Mouse (Mus musculus) forebrain, embryonic 10.5 days (tissue): ENCODE measurements around the gene Eml1. TPM values are rescaled to one million over a fixed set of nuclear protein-coding genes. Genes with fewer than 3 reads are reported as not detected.

Experiments used
- DNase-seq: peaks from one replicate; pipeline ENCODE4 v3.0.0-alpha.2; 2017; ENCODE audit warnings: low spot score; ENCODE audit errors: extremely low spot score
- H3K27ac ChIP-seq: fragments of 300-500 bp; sonication (generic); 2 replicates; pipeline ENCODE4 v1.5.1; 2016; ENCODE audit warnings: mild to moderate bottlenecking
- H3K27me3 ChIP-seq: fragments of 300-500 bp; sonication (generic); 2 replicates; pipeline ENCODE4 v1.6.1; 2016; ENCODE audit warnings: mild to moderate bottlenecking; ENCODE audit not compliant: poor library complexity, severe bottlenecking
- H3K36me3 ChIP-seq: fragments of 300-500 bp; sonication (generic); replicated peaks from 2 replicates; pipeline ENCODE4 v1.6.1; 2016; ENCODE audit warnings: mild to moderate bottlenecking, moderate library complexity
- H3K4me1 ChIP-seq: fragments of 300-500 bp; sonication (generic); 2 replicates; pipeline ENCODE4 v1.6.1; 2016
- H3K4me3 ChIP-seq: fragments of 300-500 bp; sonication (generic); 2 replicates; pipeline ENCODE4 v1.5.1; 2016; ENCODE audit warnings: mild to moderate bottlenecking, moderate library complexity
- H3K9me3 ChIP-seq: fragments of 300-500 bp; sonication (generic); 2 replicates; pipeline ENCODE4 v1.6.1; 2016; ENCODE audit warnings: mild to moderate bottlenecking, moderate library complexity
- WGBS: fragments of 180-500 bp; shearing (Covaris S2); methylation state at CpG from one replicate; pipeline ENCODE4 v1.1.7; 2016; 5-methylcytosine and 5-hydroxymethylcytosine counted together
- polyA plus RNA-seq: library from polyadenylated mRNA; unstranded; fragments of >200 nt; fragmentation: Nextera tagmentation; extraction: Ambion mirVana; gene quantifications from 2 replicates; pipeline ENCODE4 v1.2.1, GENCODE M21; 2016

Eml1 gene
- polyA plus RNA-seq, 1 experiment from 2014 or later, result 95.1 TPM

- H3K4me3 ChIP-seq, result 0 out of 2 replicates have a peak overlapping the region, but pooled peaks have one; percentile 7
- H3K9me3 ChIP-seq, result peaks cover 9% of the 10 kb centered on the region
- DNase-seq, result no peak
- no peaks in the 10 kb centered on the region for H3K27me3 ChIP-seq
- H3K4me1 ChIP-seq, result peaks cover 38% of the 10 kb centered on the region
- WGBS, result 25% methylated on average over 10 of the region's 10 CpGs
- H3K27ac ChIP-seq, result peak overlapping the region; percentile 83
- H3K36me3 ChIP-seq, result no peaks in the 10 kb centered on the region
Observed at GRCm38 (mm10) chr12:108546508-108547153, 175.9 kb downstream of the Eml1 start.

GRCm38 (mm10) chr12:108547251-108547875 is 176.6 kb downstream of the Eml1 start:
- H3K27me3 ChIP-seq, result 0 out of 2 replicates have a peak, but pooled peaks cover under 1% of the 10 kb centered on the region
- H3K36me3 ChIP-seq, result no peaks in the 10 kb centered on the region
- peak overlapping the region; percentile 83 for H3K27ac ChIP-seq
- DNase-seq, result no peak
- peaks cover 42% of the 10 kb centered on the region for H3K4me1 ChIP-seq
- peak overlapping the region; percentile 7; the same call in 1 of the 2 replicates for H3K4me3 ChIP-seq
- 72% methylated on average over 15 of the region's 15 CpGs for WGBS
- peaks cover 9% of the 10 kb centered on the region for H3K9me3 ChIP-seq

GRCm38 (mm10) chr12:108551731-108552130 is 181.0 kb downstream of the Eml1 start:
- Histone ChIP-seq H3K4me1 (peaks cover 53% of the 10 kb centered on the region), H3K9me3 (peaks cover 9% of the 10 kb centered on the region), H3K4me3 (no peak overlapping the region), H3K27ac (no peak overlapping the region), H3K36me3 (no peaks in the 10 kb centered on the region), H3K27me3 (peaks cover 10% of the 10 kb centered on the region)
- WGBS, result 84% methylated on average over 7 of the region's 7 CpGs
- no peak for DNase-seq

GRCm38 (mm10) chr12:108553079-108553478 is 182.3 kb downstream of the Eml1 start:
- Histone ChIP-seq H3K36me3 (no peaks in the 10 kb centered on the region), H3K9me3 (peaks cover 3% of the 10 kb centered on the region; the same call in 1 of the 2 replicates), H3K4me1 (peaks cover 53% of the 10 kb centered on the region), H3K27ac (0 out of 2 replicates have a peak overlapping the region, but pooled peaks have one; percentile 20), H3K4me3 (no peak overlapping the region), H3K27me3 (peaks cover 10% of the 10 kb centered on the region)
- 48% methylated on average over 6 of the region's 6 CpGs for WGBS
- no peak for DNase-seq

- peak; percentile 98 for DNase-seq
- H3K4me3 ChIP-seq, result peak within 1 kb of the TSS; percentile 98
- H3K4me1 ChIP-seq, result peaks cover 65% of the 10 kb centered on the region
- H3K27me3 ChIP-seq, result peaks cover 10% of the 10 kb centered on the region
- peak within 1 kb of the TSS; percentile 96 for H3K27ac ChIP-seq
- no peaks in the 10 kb centered on the region for H3K9me3 ChIP-seq
- H3K36me3 ChIP-seq, result no peaks in the 10 kb centered on the region
- WGBS, result under 1% methylated on average over 46 of the region's 50 CpGs
Observed at GRCm38 (mm10) chr12:108554120-108554841, 183.5 kb downstream of the Eml1 start, which contains the start of gene Evl. Evl (plus strand) TSS chr12:108554720.

- H3K36me3 ChIP-seq, result no peaks in the 10 kb centered on the region
- no peaks in the 10 kb centered on the region for H3K9me3 ChIP-seq
- peaks cover 70% of the 10 kb centered on the region for H3K4me1 ChIP-seq
- no peak for DNase-seq
- WGBS, result under 1% methylated on average over 93 of the region's 100 CpGs
- peak overlapping the region; percentile 96 for H3K27ac ChIP-seq
- peak overlapping the region; percentile 98 for H3K4me3 ChIP-seq
- peaks cover 10% of the 10 kb centered on the region for H3K27me3 ChIP-seq
Observed at GRCm38 (mm10) chr12:108554861-108555556, 184.3 kb downstream of the Eml1 start.

GRCm38 (mm10) chr12:108558194-108558593 is 187.4 kb downstream of the Eml1 start:
- peaks cover 65% of the 10 kb centered on the region for H3K4me1 ChIP-seq
- H3K36me3 ChIP-seq, result peaks cover 8% of the 10 kb centered on the region
- no peak overlapping the region for H3K4me3 ChIP-seq
- no peaks in the 10 kb centered on the region for H3K9me3 ChIP-seq
- no peak overlapping the region for H3K27ac ChIP-seq
- peaks cover 1% of the 10 kb centered on the region for H3K27me3 ChIP-seq
- no peak for DNase-seq

GRCm38 (mm10) chr12:108563238-108563637 is 192.5 kb downstream of the Eml1 start:
- Histone ChIP-seq H3K27me3 (no peaks in the 10 kb centered on the region), H3K4me1 (peaks cover 48% of the 10 kb centered on the region), H3K4me3 (no peak overlapping the region), H3K36me3 (peaks cover 29% of the 10 kb centered on the region), H3K27ac (no peak overlapping the region), H3K9me3 (no peaks in the 10 kb centered on the region)
- 84% methylated on average over 3 of the region's 3 CpGs for WGBS
- DNase-seq, result no peak

GRCm38 (mm10) chr12:108564910-108565506 is 194.3 kb downstream of the Eml1 start:
- peak overlapping the region; percentile 27; the same call in 1 of the 2 replicates for H3K27ac ChIP-seq
- peaks cover 29% of the 10 kb centered on the region for H3K36me3 ChIP-seq
- H3K9me3 ChIP-seq, result no peaks in the 10 kb centered on the region
- DNase-seq, result no peak
- H3K4me3 ChIP-seq, result no peak overlapping the region
- H3K4me1 ChIP-seq, result peaks cover 32% of the 10 kb centered on the region
- WGBS, result 59% methylated on average over 12 of the region's 12 CpGs
- H3K27me3 ChIP-seq, result no peaks in the 10 kb centered on the region

GRCm38 (mm10) chr12:108579156-108579871 is 208.6 kb downstream of the Eml1 start:
- no peak overlapping the region for H3K27ac ChIP-seq
- no peak for DNase-seq
- H3K9me3 ChIP-seq, result no peaks in the 10 kb centered on the region; the same call in 1 of the 2 replicates
- WGBS, result 84% methylated on average over 7 of the region's 7 CpGs
- H3K36me3 ChIP-seq, result peaks cover 62% of the 10 kb centered on the region
- no peak overlapping the region for H3K4me3 ChIP-seq
- H3K4me1 ChIP-seq, result no peaks in the 10 kb centered on the region
- H3K27me3 ChIP-seq, result no peaks in the 10 kb centered on the region

- H3K36me3 ChIP-seq, result peaks cover 62% of the 10 kb centered on the region
Observed at GRCm38 (mm10) chr12:108583775-108584174, 213.0 kb downstream of the Eml1 start.

More at GRCm38 (mm10) chr12:108583775-108584174, 213.0 kb downstream of the Eml1 start:
- DNase-seq, result no peak
- Histone ChIP-seq H3K4me1 (no peaks in the 10 kb centered on the region), H3K27ac (no peak overlapping the region), H3K27me3 (no peaks in the 10 kb centered on the region), H3K9me3 (no peaks in the 10 kb centered on the region), H3K4me3 (no peak overlapping the region)
- WGBS, result 96% methylated on average over 1 of the region's 1 CpGs
